Mouse (Mus musculus) layer of hippocampus, adult 2 months (tissue): ENCODE data around the gene Pex1. TPM values are rescaled to one million over a fixed set of nuclear protein-coding genes. Genes with fewer than 3 reads are reported as not detected.
A peak's percentile ranks its signal among the peaks of the same experiment; 100 is the strongest.
"Not testable (repeated sequence)": the region's sequence is repeated elsewhere in the genome, so short reads cannot be mapped to it uniquely, and the experiment has no call there.

ENCODE experiments used
- DNase-seq, 2 experiments: peaks; one replicate each; pipeline ENCODE4 v3.0.0; 2022; ENCODE audit warnings: low spot score in 2 of 2
- H3K27ac ChIP-seq: fragments of 200-600 bp; 2 replicates; pipeline ENCODE4 v1.8.1; 2022
- H3K4me3 ChIP-seq: fragments of 200-600 bp; 2 replicates; pipeline ENCODE4 v1.8.1; 2022; ENCODE audit warnings: mild to moderate bottlenecking
- CTCF ChIP-seq: fragments of 200-600 bp; conservative IDR thresholded peaks from 2 replicates; pipeline ENCODE4 v1.8.1; 2022; ENCODE audit warnings: antibody characterized with exemption, mild to moderate bottlenecking, moderate library complexity
- microRNA-seq, 2 experiments: library from miRNA; unstranded; fragments of <30 nt; microRNA quantifications; one replicate each; pipeline ENCODE4 v1.2.0; 2021
- total RNA-seq, 2 experiments: library from RNA; stranded (reverse); gene quantifications; 2 replicates each; pipeline ENCODE4 v1.2.3; 2021

Pex1 gene
- total RNA-seq, 2 experiments from 2014 or later, result 28.4 to 30.7 TPM

- peak; percentile 80 to 84 for DNase-seq
Observed at GRCm38 (mm10) chr5:3647708-3648121, 51.8 kb downstream of the Pex1 start.

GRCm38 (mm10) chr5:3648206-3648848, 52.5 kb downstream of the Pex1 start:
- DNase-seq, result no peak
- no peak overlapping the region for H3K27ac ChIP-seq
- H3K4me3 ChIP-seq, result peak overlapping the region; percentile 32
- TF ChIP-seq CTCF, result no peak

More at GRCm38 (mm10) chr5:3647708-3648121, 51.8 kb downstream of the Pex1 start:
- TF ChIP-seq CTCF, result peak; percentile 56
- H3K4me3 ChIP-seq, result peak overlapping the region; percentile 62
- peak overlapping the region; percentile 96 for H3K27ac ChIP-seq

GRCm38 (mm10) chr5:3648849-3649210, 53.0 kb downstream of the Pex1 start:
- H3K27ac ChIP-seq, result no peak overlapping the region
- no peak for TF ChIP-seq CTCF
- DNase-seq, result no peak
- no peak overlapping the region for H3K4me3 ChIP-seq

GRCm38 (mm10) chr5:3650881-3651280, 55.0 kb downstream of the Pex1 start, which contains the start of gene Tmbim7:
Gene Tmbim7 (plus strand): TSS chr5:3651181.
- DNase-seq, result no peak
- Histone ChIP-seq H3K27ac (no peak within 1 kb of the TSS), H3K4me3 (no peak within 1 kb of the TSS)
- no peak for TF ChIP-seq CTCF

GRCm38 (mm10) chr5:3651621-3652020, 55.8 kb downstream of the Pex1 start:
- no peak for DNase-seq
- no peak overlapping the region for H3K4me3 ChIP-seq
- no peak overlapping the region for H3K27ac ChIP-seq
- TF ChIP-seq CTCF, result no peak

- not testable (repeated sequence) for H3K4me3 ChIP-seq, DNase-seq, H3K27ac ChIP-seq
Observed at GRCm38 (mm10) chr5:3652903-3653575, 57.2 kb downstream of the Pex1 start.

- no peak overlapping the region for H3K27ac ChIP-seq
Observed at GRCm38 (mm10) chr5:3653801-3654200, 57.9 kb downstream of the Pex1 start.

GRCm38 (mm10) chr5:3657085-3657484, 61.2 kb downstream of the Pex1 start, which contains the start of gene Gatad1:
Gene Gatad1 (minus strand): TSS chr5:3657185.
- no peak for DNase-seq
- no peak for TF ChIP-seq CTCF
- Histone ChIP-seq H3K27ac (no peak within 1 kb of the TSS), H3K4me3 (no peak within 1 kb of the TSS)

More at GRCm38 (mm10) chr5:3653801-3654200, 57.9 kb downstream of the Pex1 start:
- no peak for DNase-seq
- no peak for TF ChIP-seq CTCF
- H3K4me3 ChIP-seq, result no peak overlapping the region

GRCm38 (mm10) chr5:3665225-3665624, 69.4 kb downstream of the Pex1 start:
- DNase-seq, result no peak
- no peak for TF ChIP-seq CTCF
- no peak overlapping the region for H3K4me3 ChIP-seq

GRCm38 (mm10) chr5:3666585-3666984, 70.7 kb downstream of the Pex1 start:
- DNase-seq, result no peak
- no peak for TF ChIP-seq CTCF
- H3K27ac ChIP-seq, result no peak overlapping the region
- no peak overlapping the region for H3K4me3 ChIP-seq

More at GRCm38 (mm10) chr5:3665225-3665624, 69.4 kb downstream of the Pex1 start:
- no peak overlapping the region for H3K27ac ChIP-seq

- DNase-seq, result no peak
- Histone ChIP-seq H3K4me3 (no peak overlapping the region), H3K27ac (no peak overlapping the region)
- no peak for TF ChIP-seq CTCF
Observed at GRCm38 (mm10) chr5:3669938-3670554, 74.2 kb downstream of the Pex1 start.

Small RNAs within 50 kb of the gene (microRNA-seq; reads per million reads assigned to microRNA genes)
- gene Gm26238, result 0 reads per million in 2 experiments

Other genes starting within 250 kb of the Pex1 start
- gene Fam133b, start 52.2 kb upstream of the Pex1 start, total RNA-seq, result 10 to 100 TPM; 44.0 to 47.3 TPM
- gene 1700109H08Rik, start 24.5 kb upstream of the Pex1 start, total RNA-seq, result 1 to 10 TPM; 5.6 to 8.0 TPM
- 10 to 100 TPM; 11.2 to 14.1 TPM for gene Rbm48, start 519 bp downstream of the Pex1 start, total RNA-seq
- not detected for gene Tmbim7, start 55.1 kb downstream of the Pex1 start, total RNA-seq
- gene Gatad1, start 61.1 kb downstream of the Pex1 start, total RNA-seq, result 100 to 1,000 TPM; 102 to 108 TPM
- 100 to 1,000 TPM; 110 to 119 TPM for gene Ankib1, start 206.9 kb downstream of the Pex1 start, total RNA-seq
- 10 to 100 TPM; 52.9 to 60.7 TPM for gene Krit1, start 207.1 kb downstream of the Pex1 start, total RNA-seq
- gene Lrrd1, start 249.1 kb downstream of the Pex1 start, total RNA-seq, result under 1 TPM in 1 of 2 experiments, not detected in 1; 0.31 TPM